ENCODE assay signal across 25 mouse cellular contexts in the genomic region with DNA sequence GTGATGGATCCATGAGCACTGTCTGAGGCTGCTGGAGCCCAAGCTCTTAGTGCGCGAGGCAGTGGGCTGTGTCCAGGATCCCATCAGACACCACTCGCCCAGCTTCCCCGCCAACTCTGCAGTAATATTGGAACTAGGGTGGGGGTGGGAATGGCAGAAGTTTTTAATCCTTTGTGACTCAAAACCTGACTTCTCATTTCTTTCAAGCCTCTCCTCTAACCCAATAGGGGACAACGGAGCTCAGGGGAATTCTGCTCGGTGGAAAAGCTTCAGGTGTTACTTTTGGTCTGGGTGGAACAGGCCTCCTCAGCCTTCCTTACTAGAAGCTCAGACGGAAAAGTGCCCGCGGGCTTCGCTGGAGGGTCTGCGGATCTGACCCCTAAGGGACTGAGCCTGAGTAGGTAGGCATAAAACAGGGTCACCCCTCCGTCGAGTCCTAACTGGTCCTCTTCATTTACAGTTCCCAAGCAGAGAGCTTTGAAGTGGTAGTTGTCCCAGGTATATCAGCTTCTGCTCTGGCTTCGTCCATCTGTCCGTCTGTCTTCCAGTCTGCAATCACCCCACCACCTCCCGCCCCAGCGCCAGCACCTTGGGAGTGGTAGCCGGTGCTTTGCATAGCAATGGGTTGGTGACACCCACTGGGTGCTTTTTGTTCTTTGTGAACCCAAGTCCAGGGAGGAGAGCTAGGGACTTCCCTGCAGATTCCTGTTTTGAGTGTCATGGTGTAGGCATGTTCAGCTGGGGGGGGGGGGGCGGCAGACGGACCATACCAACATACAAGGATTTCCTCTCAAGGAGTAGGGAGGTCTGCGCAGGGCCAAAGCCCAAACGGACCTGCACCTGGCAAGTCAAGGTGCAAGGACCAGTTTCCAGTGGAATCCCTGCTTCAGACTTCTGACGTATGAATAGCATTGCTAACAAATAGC. TPM values are rescaled to one million over a fixed set of nuclear protein-coding genes. Genes with fewer than 3 reads are reported as not detected.
A peak's percentile ranks its signal among the peaks of the same experiment; 100 is the strongest.
DNase-seq lines count a peak whose midpoint lies in the region; ATAC-seq and TF ChIP-seq lines count a peak whose summit lies in the region.
"Had no signal": no experiment of that assay in that cellular context is flagged by ENCODE, and none has a peak within 500 bp of the region (broad histone marks: within the 10 kb centered on the region; RNA-seq: fewer than 3 reads in every experiment).

No protein-coding gene starts in this region.

- no peak for TF ChIP-seq CTCF in E14TG2a.4 (conservative IDR thresholded peaks at IDR 0.05; ENCODE audit: low read length)

- H3K27ac ChIP-seq in kidney, embryonic 16.5 days (ENCODE audit: low read length) = no peak overlapping the region
- H3K27ac ChIP-seq: embryonic facial prominence, embryonic 12.5 days; embryonic facial prominence, embryonic 15.5 days; heart, adult 2 months; heart, embryonic 10.5 days; heart, embryonic 13.5 days; hindbrain, embryonic 14.5 days; hindbrain, postnatal 0 days; intestine, embryonic 15.5 days had no signal

- H3K4me3 ChIP-seq in kidney, embryonic 16.5 days (ENCODE audit: low read length) = no peak overlapping the region
- peak overlapping the region; percentile 32 for H3K4me3 ChIP-seq in E14TG2a.4 (replicated peaks; ENCODE audit: low read length)
- H3K4me3 ChIP-seq: embryonic facial prominence, embryonic 12.5 days; embryonic facial prominence, embryonic 15.5 days; heart, adult 2 months; heart, embryonic 10.5 days; heart, embryonic 13.5 days; intestine, embryonic 15.5 days had no signal

- WGBS in kidney, embryonic 16.5 days = 55% methylated on average over 23 of the region's 23 CpGs

- no peak overlapping the region for H3K4me2 ChIP-seq in kidney, embryonic 16.5 days (replicated peaks; ENCODE audit: low read depth, low read length)
- H3K4me2 ChIP-seq: embryonic facial prominence, embryonic 12.5 days; embryonic facial prominence, embryonic 15.5 days; heart, embryonic 13.5 days; hindbrain, embryonic 14.5 days; intestine, embryonic 15.5 days had no signal

- 0 out of 2 replicates have a peak, but pooled peaks have one; percentile 59 for ATAC-seq in kidney, embryonic 16.5 days (ENCODE audit: low FRiP score, low TSS enrichment)
- peak; percentile 10 for ATAC-seq in activated CD4-positive, CD25-positive, alpha-beta regulatory T cell, adult 4 months
- ATAC-seq: forebrain, embryonic 14.5 days; hindbrain, postnatal 0 days; intestine, embryonic 15.5 days had no signal

- H3K9me3 ChIP-seq in kidney, embryonic 16.5 days (ENCODE audit: low read length) = no peaks in the 10 kb centered on the region
- H3K9me3 ChIP-seq in E14TG2a.4 (ENCODE audit: low read length) = no peaks in the 10 kb centered on the region
- H3K9me3 ChIP-seq: embryonic facial prominence, embryonic 12.5 days; embryonic facial prominence, embryonic 15.5 days; heart, embryonic 10.5 days; heart, embryonic 13.5 days; intestine, embryonic 15.5 days had no signal

- no peaks in the 10 kb centered on the region for H3K36me3 ChIP-seq in kidney, embryonic 16.5 days (ENCODE audit: insufficient read depth, low read length)
- no peaks in the 10 kb centered on the region for H3K36me3 ChIP-seq in E14TG2a.4 (ENCODE audit: insufficient read depth, low read length)
- H3K36me3 ChIP-seq: embryonic facial prominence, embryonic 12.5 days; embryonic facial prominence, embryonic 15.5 days; heart, embryonic 10.5 days; heart, embryonic 13.5 days; intestine, embryonic 15.5 days had no signal

- no peak overlapping the region; the same call in 1 of the 2 replicates for H3K9ac ChIP-seq in kidney, embryonic 16.5 days (replicated peaks; ENCODE audit: low read length)
- H3K9ac ChIP-seq: embryonic facial prominence, embryonic 12.5 days; embryonic facial prominence, embryonic 15.5 days; heart, embryonic 13.5 days; hindbrain, embryonic 14.5 days; intestine, embryonic 15.5 days had no signal

- DNase-seq in kidney, postnatal 36 days = no peak
- peak; percentile 55 for DNase-seq in CD4-positive helper T cell, adult 2 months (ENCODE audit: low read depth, low spot score)
- DNase-seq in layer of hippocampus, postnatal 25 days (ENCODE audit: extremely low spot score in 1 of 2, low spot score in 1 of 2) = no peak
- no peak for DNase-seq in lung, adult 18-20 months
- no peak for DNase-seq in heart, adult 11 months
- DNase-seq: adrenal gland, postnatal 10 days; cerebellum, adult 11 months; cerebellum, adult 2 months; cerebellum, adult 9-11 months; cerebellum, postnatal 25 days; gastrocnemius, postnatal 25 days; heart, adult 2 months; heart, postnatal 14 days; heart, postnatal 4 days had no signal

- no peaks in the 10 kb centered on the region for H3K27me3 ChIP-seq in kidney, embryonic 16.5 days (ENCODE audit: insufficient read depth, low read length)
- peaks cover 28% of the 10 kb centered on the region for H3K27me3 ChIP-seq in E14TG2a.4 (ENCODE audit: insufficient read depth, low read length)
- H3K27me3 ChIP-seq: embryonic facial prominence, embryonic 12.5 days; embryonic facial prominence, embryonic 15.5 days; intestine, embryonic 15.5 days had no signal

- H3K4me1 ChIP-seq in kidney, embryonic 16.5 days (ENCODE audit: insufficient read depth, low read length) = no peaks in the 10 kb centered on the region
- peaks cover 44% of the 10 kb centered on the region for H3K4me1 ChIP-seq in E14TG2a.4 (replicated peaks; ENCODE audit: low read depth, low read length)
- H3K4me1 ChIP-seq: embryonic facial prominence, embryonic 12.5 days; embryonic facial prominence, embryonic 15.5 days; heart, embryonic 10.5 days; heart, embryonic 13.5 days; intestine, embryonic 15.5 days had no signal

RNA-seq across cellular contexts. Expression of a gene that starts 36.0 kb away (rescaled TPM):
- 407 and 427 TPM in 2 replicates for polyA plus RNA-seq in kidney, embryonic 16.5 days (2015; fragmentation: Nextera tagmentation; extraction: Ambion mirVana)
- 10 to 100 TPM; 90.3 to 94.9 TPM for polyA plus RNA-seq in activated CD4-positive, CD25-positive, alpha-beta regulatory T cell, adult 4 months (2017; shearing (Covaris generic))
- total RNA-seq in layer of hippocampus, postnatal 25 days (2021) = 100 to 1,000 TPM; 529 to 579 TPM

RNA-seq across cellular contexts. Expression of a gene that starts 41.9 kb away (rescaled TPM):
- polyA plus RNA-seq in kidney, embryonic 16.5 days (2015; fragmentation: Nextera tagmentation; extraction: Ambion mirVana) = 5.6 and 7.1 TPM in 2 replicates
- polyA plus RNA-seq in activated CD4-positive, CD25-positive, alpha-beta regulatory T cell, adult 4 months (2017; shearing (Covaris generic)) = 100 to 1,000 TPM; 227 to 315 TPM
- 1 to 10 TPM; 3.2 to 3.4 TPM for total RNA-seq in layer of hippocampus, postnatal 25 days (2021)

Comparison
In these comparisons a context has a peak if more than half of its experiments do, and no peak if none do; other contexts are left out.
1. RNA of a gene that starts 41.9 kb away (polyA plus RNA-seq): 227 to 315 TPM in activated CD4-positive, CD25-positive, alpha-beta regulatory T cell, adult 4 months; 5.6 to 7.1 TPM in kidney, embryonic 16.5 days; every median in the first group is over 10 times any median in the second.